Mouse (Mus musculus) lung, postnatal 10 days (tissue): Measurements from ENCODE around the gene Ambra1.

ENCODE experiments used
- DNase-seq: peaks from one replicate; pipeline ENCODE4 v3.0.0; 2021

The Ambra1 gene

GRCm38 (mm10) chr2:91876000-91876805 is 146.3 kb downstream of the Ambra1 start:
- peak; percentile 8 for DNase-seq

DNA sequence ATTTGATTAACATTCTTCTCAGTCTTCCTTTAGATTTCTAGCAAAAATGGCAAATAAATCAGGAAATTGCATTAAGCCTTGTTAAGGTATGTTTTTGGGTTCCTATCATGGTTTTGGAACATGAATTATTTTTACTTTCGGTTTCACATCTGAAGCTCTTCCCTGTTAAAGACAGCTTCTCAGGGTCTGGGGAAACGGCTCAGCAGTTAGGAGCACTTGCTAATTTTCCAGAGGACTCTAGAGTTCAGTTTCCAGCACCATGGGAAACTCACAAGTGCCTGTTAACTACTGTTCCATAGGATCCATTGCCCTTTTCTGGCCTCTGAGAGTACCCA is 146.8 kb downstream of the Ambra1 start:
- DNase-seq: no peak

DNA sequence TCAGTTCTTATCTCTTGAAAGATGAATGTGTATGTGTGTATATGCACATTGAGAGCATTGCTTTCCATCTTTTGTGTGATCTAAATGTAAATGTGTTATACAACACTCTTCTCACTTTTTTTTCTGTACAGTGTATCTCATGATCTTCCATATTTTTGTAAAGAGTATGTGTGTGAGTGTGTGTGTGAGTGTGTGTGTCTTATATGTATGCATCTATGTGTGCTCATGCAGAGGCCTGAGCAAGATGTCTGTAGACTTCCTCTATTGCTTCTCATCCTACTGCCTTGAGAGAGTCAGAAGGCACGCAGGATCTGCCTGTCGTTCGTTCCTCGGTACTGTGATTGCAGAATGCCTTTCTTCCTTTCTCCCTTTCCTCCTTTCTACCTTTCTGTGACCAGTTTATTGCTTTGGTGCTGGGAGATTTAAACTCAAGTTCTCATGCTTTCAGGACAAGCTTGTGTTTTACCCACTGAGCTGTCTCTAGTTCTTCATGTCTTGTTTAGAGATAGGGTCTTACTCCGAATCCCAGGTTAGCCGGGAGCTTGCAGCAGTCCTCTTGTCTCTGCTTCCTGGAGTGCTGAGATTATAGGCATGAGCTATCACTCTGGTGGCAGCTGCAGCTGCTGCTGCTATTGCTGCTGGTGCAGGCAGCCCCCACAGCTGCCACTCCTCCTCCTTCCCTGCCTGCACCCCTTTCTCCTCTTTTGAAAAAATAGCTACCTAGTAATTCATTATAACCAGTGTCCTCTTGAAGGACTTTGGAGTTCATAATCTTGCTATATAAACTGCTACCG is 148.7 kb downstream of the Ambra1 start:
- no peak for DNase-seq

DNA sequence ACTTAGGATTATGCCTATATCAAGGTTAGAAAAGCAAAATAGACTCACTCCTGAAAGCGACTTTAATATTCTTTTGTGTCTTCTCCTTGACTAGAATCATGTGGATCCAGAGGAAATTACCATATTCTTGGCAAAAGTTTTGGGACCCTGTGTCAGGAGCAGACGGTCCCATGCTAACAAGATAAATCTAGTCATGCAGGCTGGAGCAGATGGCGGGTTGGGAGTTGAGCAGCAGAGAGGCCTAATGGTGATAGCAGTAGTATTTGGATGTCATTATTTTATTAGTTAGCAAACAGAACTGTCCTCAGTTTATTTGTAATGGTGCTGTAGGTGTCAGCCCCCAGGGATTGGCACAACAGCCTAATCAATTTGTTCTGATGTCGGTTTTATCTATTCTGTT is 154.0 kb downstream of the Ambra1 start:
- DNase-seq: no peak

DNA sequence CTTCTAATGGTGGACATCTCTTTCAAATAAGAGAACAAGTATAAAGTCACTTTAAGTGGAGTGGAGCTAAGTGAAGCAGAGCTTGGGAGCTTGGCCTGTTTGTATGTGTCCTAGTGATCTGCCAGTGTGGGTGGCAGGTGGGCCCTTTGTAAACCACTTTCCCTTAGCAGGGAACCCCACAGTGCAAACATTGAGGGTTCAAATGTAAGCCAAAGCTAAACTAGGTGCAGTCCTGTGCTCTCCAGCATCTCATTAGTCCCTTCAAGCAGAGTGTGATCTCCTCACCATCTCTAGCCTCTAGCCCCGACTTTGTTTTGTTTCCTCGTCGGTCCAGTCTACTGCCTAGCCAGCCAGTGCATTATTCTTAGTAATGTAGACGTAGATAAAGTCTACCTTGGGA is 154.7 kb downstream of the Ambra1 start:
- no peak for DNase-seq

DNA sequence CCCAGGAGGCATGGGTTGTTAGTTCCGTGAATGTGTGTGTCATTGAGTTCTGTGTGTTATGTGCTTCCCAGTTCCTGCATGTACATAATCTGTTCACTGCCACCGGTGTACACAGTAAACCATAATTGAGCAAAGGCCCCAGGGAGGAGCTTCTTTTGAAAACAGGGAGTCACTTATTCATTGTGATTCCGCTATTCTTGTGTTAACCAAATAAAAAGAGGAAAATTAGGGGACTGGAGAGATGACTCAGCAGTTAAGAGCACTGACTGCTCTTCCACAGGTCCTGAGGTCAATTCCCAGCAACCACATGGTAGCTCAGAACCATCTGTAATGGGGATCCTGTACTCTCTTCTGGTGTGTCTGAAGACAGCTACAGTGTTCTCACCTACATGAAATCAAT is 164.8 kb downstream of the Ambra1 start:
- DNase-seq: no peak

DNA sequence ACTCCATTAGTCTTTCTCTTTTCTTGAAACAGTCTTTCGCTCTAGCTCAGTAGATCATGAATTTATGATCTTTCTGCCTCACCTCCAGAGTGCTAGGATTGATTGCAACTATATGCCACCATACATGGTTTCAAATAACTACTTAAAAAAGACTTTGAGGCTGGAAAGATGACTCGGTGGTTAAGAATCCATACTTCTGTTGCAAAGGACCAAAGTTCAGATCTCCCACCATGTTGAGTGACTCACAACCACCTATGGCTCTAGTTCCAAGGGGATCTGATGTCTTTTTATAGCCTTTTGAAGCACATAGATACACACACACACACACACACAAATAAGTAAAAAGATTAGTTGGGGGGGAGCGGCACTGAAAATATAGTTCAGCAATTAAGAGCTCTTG is 165.5 kb downstream of the Ambra1 start:
- DNase-seq: no peak

GRCm38 (mm10) chr2:91897968-91898367 is 168.0 kb downstream of the Ambra1 start:
- DNase-seq: no peak

- DNase-seq: no peak
Measured at GRCm38 (mm10) chr2:91899141-91899540, 169.2 kb downstream of the Ambra1 start.

- DNase-seq: no peak
Measured at GRCm38 (mm10) chr2:91900431-91900830, 170.5 kb downstream of the Ambra1 start.

DNA sequence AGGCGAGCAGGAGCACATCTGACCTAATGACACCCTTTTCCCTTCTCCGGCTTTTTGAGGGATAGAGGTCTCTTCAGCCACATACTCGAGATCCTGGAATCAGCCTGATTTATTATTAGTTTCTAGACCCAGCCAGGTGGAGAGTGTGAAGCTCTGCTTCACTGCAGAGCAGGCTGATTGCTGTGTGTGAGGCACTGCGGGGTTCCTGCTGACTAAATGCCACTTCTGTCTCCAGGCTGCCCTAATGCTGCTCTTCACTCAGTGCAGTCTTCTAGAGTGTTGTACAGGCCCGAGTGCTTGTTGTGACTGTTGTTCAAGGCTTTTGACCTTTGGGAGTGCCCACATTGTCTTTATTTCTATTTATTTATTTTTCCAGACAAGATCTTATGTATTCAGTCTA is 172.4 kb downstream of the Ambra1 start:
- DNase-seq: no peak

DNA sequence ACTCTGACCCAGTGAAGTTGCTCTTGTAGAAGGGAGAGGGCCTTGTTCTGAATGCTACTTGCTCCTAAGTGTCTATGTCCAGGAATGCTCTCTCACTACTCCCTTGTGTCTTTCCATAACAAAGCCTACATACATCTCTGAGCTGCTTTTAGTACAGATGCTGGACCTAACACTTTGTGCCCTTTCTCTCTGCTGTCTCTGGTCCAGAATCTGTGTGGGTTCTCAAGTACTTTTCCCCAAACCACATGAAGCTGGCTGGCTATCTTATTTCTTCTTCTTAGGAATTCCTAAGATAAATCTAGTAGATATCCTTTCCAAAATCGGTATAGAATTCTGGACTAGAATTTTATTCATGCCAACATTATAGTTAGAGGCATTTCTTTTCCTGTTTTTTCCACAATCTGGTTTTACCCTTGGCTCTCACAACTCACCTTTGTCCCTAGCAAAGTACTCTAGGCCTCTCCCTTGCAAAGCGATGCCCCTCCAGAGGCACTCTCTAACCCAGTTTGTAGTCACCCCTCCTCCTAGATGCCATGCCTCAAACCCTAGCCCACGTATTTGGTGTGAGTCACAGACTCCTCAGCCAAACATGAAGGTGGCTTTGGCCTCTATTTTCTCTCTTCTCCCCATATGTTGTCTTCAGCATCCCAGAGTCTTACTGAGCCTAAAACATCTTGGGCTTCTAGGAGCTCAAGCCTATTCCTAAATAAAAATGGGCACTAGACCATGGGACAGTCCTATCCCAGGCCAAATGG is 173.4 kb downstream of the Ambra1 start:
- DNase-seq: no peak

GRCm38 (mm10) chr2:91904618-91905307 is 174.8 kb downstream of the Ambra1 start:
- no peak for DNase-seq

DNA sequence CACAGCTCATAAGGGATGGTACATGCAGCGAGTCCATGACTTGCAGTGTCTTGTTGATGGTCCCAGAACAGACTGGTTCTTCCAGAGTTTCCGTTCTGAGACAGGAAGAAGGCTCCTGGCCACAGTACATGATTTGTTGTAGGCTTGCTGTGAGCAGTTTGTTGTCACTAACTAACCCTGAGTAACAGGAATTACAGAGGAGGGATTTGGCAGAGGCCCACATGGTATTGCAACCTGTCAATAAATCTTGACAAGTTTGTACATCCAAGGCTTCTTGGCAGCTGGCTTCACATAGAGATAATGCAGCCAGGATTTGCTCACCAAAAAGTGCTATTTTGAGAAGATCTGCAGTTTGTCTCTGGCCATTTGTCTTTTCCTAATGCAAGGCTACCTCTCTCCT is 176.2 kb downstream of the Ambra1 start:
- no peak for DNase-seq

DNA sequence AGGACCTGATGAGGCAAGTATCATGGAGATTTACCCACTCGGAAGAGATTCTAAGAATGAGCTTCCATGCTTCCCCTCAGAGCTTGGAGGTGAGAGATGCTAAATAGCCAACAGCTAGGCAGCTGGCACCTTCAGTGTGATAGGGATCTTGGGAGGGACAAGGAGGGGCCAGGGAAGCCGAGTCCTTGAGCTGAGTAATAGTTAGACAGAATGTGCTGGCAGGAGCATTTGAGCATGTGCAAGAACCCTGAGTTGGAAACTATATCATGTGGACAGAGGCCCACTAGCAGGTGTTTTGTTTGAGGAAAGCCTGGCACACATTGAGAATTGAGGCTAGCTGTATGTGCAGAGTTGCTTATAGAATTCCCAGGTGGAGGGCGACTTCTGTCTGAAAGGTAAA is 182.7 kb downstream of the Ambra1 start:
- no peak for DNase-seq

DNA sequence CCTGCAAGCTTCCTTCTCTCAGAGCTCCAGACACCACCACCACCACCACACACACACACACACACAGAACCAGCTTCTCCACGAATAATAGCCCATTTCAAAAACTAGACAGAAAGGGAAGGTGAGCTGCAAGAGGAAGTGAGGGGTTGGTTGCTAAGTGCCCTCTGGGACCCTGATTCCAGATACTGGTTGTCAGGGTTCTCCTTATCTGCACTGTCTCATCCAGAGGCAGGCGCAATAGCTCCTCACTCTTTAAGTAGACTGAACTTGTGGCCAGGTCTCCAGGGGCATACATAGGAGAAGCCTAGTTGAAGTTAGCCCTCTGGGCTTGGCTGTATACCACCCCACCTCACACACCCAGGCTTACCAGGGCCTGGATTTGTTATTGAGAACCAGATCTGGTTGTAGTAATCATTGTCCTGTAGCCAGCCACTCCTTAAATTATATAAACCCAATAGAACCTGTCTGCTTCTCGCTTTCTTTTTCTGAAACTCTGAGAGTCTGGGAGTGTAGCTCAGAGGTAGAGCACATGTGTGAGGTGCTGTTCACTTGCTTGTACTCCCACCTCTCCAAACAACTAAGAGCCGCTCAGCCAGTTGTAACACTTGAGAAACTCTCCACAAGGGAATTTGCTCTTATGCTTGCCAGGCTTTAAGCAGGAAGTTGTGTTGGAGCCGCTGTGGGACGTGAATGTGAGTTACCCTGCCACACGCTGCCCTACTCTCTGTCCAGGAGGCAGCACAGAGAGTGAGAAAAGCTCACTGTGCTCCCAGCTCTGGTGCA is 183.6 kb downstream of the Ambra1 start:
- DNase-seq: no peak

GRCm38 (mm10) chr2:91916346-91916977 is 186.5 kb downstream of the Ambra1 start:
- no peak for DNase-seq

- DNase-seq: no peak
Measured at GRCm38 (mm10) chr2:91917096-91917495, 187.2 kb downstream of the Ambra1 start.

GRCm38 (mm10) chr2:91920130-91920529 is 190.2 kb downstream of the Ambra1 start:
- no peak for DNase-seq

- DNase-seq: peak; percentile 85
Measured at GRCm38 (mm10) chr2:91921181-91921789, 191.4 kb downstream of the Ambra1 start.
